Mouse (Mus musculus): ENCODE measurements around the gene Gna15. TPM values are rescaled to one million over a fixed set of nuclear protein-coding genes. Genes with fewer than 3 reads are reported as not detected.

The Gna15 gene
- polyA plus RNA-seq (2011; ENCODE audit: insufficient read length, low read depth, missing spikeins), result 0.83 TPM in 1 of 2 replicates, not detected in the other

DNA sequence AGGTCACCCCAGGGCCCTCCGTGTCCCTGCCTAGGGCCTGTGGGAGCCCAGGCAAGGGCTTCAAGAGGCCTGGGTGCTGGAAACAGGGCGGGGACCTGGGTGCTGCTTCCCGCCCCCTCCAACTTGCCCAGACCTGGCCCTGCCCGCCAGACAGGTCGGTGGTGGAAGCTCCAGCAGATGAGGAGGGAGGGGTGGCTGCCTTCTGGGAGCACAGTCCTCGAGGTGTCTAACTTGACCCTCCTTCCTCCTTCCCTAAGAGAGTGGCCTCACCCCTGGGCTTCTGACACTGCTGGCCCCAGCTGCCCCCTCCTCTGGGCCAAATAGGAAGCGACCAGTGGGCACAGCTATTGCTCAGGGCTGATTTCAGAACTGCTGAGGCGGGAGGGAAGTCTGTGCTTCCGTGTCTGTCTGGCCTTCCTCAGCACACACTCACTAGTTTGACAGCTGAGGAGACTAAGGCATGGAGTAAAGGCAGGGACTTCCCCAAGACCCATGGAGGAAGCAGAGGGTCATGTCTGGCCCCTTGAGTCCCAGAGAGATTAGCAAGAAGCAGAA is at the start of gene Gna15:
Gna15 (minus strand) TSS at position 175 of the 555 bp plus-strand sequence.
- TF ChIP-seq CTCF (IDR thresholded peaks at IDR 0.05; ENCODE audit: borderline replicate concordance, insufficient read depth, low read length) (no peak), POLR2A (IDR thresholded peaks at IDR 0.05; ENCODE audit: low read depth, low read length) (no peak)
- H3K27ac ChIP-seq (ENCODE audit: insufficient read depth, low read length), result no peak within 1 kb of the TSS
- H3K4me3 ChIP-seq (ENCODE audit: insufficient read depth, low read length), result no peak within 1 kb of the TSS
- no peaks in the 10 kb centered on the region for H3K4me1 ChIP-seq (ENCODE audit: control insufficient read depth, insufficient read depth, low read length)

DNA sequence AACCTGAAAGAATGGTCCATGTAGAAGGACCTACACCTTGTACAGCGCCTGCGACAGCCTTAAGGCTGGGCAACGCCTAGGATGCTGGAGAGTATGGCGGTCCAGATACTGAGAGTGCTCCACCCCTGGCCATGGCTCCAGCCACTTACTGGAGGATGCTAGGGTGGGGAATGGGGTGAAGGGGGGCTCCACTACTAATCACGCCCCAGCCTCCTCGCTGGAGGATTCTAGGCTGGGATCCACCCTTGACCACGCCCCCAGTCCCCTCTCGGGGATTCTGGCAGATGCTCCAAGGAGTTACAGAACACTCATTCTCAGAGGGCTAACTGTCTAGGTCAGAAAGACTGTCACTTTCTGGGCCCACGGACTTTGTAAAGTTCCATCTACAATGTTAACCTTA is 49.0 kb upstream of the Gna15 start:
- H3K4me3 ChIP-seq (ENCODE audit: insufficient read depth, low read length), result no peak overlapping the region
- peaks cover 3% of the 10 kb centered on the region; the same call in 1 of the 2 replicates for H3K4me1 ChIP-seq (ENCODE audit: control insufficient read depth, insufficient read depth, low read length)
- TF ChIP-seq CTCF (IDR thresholded peaks at IDR 0.05; ENCODE audit: borderline replicate concordance, insufficient read depth, low read length) (no peak), POLR2A (IDR thresholded peaks at IDR 0.05; ENCODE audit: low read depth, low read length) (no peak)
- H3K27ac ChIP-seq (ENCODE audit: insufficient read depth, low read length), result no peak overlapping the region

DNA sequence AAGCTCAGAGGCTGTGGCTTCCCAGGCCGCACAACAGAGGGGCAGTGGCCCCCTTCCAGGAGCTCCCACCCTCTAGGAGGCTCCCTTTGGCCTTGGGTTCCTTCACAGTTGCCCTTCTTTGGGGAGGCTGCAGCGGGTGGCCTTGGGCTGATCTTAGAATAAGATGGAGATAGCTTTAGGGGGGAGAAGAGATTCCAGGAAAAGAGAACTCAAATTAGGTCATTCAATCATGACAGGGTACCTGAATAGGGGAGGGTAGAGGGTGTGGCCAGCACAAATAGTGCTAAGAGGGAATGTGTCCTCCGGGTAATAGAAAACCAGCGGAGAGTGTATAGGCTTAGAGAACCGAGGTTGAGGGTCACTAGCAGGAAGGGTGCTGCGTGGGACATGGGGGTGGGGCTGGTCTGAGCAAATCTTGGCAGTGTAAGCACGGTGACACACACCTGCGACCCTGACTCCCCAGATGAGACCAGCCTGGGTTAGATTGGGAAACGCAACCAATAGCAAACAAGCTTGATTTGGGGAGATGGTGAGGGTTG is 48.2 kb upstream of the Gna15 start:
- no peak for TF ChIP-seq POLR2A (IDR thresholded peaks at IDR 0.05; ENCODE audit: low read depth, low read length)
- no peak for TF ChIP-seq CTCF (IDR thresholded peaks at IDR 0.05; ENCODE audit: borderline replicate concordance, insufficient read depth, low read length)
- peaks cover 3% of the 10 kb centered on the region; the same call in 1 of the 2 replicates for H3K4me1 ChIP-seq (ENCODE audit: control insufficient read depth, insufficient read depth, low read length)
- H3K4me3 ChIP-seq (ENCODE audit: insufficient read depth, low read length), result peak overlapping the region; percentile 21

DNA sequence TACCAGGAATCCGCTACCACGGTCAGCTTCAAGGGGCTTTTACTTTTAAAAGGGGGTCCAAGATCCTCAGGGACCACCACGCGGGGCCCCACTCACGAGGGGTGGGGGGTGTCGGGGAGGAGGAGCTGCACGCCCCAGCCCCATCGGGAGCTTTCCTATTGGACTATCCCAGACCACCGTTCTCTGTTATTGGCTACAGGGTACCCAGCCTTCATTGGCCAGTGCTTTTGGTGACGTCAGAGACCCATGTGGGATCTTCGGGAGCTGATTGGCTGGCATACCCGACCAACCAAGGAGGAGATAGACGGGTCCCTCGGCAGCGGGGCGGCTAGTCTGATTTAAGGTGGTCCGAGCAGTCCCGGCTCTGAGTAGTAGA is 47.5 kb upstream of the Gna15 start:
- Histone ChIP-seq H3K4me1 (ENCODE audit: control insufficient read depth, insufficient read depth, low read length) (peaks cover 3% of the 10 kb centered on the region; the same call in 1 of the 2 replicates), H3K4me3 (ENCODE audit: insufficient read depth, low read length) (peak overlapping the region; percentile 62), H3K27ac (ENCODE audit: insufficient read depth, low read length) (peak overlapping the region; percentile 78)
- no peak for TF ChIP-seq CTCF (IDR thresholded peaks at IDR 0.05; ENCODE audit: borderline replicate concordance, insufficient read depth, low read length)
- no peak for TF ChIP-seq POLR2A (IDR thresholded peaks at IDR 0.05; ENCODE audit: low read depth, low read length)

More for the DNA sequence above, 48.2 kb upstream of the Gna15 start:
- no peak overlapping the region for H3K27ac ChIP-seq (ENCODE audit: insufficient read depth, low read length)

DNA sequence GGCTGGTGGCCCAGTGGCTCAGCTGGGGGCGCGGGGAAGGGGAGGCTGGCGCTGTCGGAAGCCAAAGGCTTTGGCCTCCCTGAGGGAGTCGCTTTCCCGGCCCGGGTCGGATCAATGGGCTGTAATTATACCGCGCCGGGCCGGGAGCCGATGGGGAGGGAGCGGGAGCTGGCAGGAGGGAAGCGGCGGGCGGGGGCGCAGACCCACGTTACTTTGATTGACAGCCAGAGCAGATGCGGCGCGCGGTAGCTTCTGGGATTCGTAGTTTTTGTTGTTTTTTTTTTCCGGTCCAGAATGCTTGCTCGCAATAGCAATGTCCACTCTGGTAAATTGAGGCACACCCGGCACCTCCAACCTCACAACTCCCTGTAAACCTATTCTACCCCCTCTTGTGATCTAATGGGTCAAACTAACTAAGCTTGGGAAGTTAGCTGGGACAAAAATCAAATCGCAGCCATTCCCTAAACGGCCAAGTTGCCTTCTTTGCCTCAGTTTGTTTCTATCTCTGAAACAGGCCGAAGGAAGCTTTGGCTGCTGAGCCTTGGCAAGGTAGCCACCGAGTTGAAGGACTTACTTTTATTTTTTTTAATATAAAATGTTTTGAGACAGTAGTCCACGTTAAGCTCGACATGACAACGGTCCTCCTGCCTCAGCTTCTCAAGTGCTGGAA is 46.9 kb upstream of the Gna15 start:
- H3K4me1 ChIP-seq (ENCODE audit: control insufficient read depth, insufficient read depth, low read length), result peaks cover 3% of the 10 kb centered on the region; the same call in 1 of the 2 replicates
- H3K4me3 ChIP-seq (ENCODE audit: insufficient read depth, low read length), result peak overlapping the region; percentile 62
- no peak for TF ChIP-seq CTCF (IDR thresholded peaks at IDR 0.05; ENCODE audit: borderline replicate concordance, insufficient read depth, low read length)
- TF ChIP-seq POLR2A (IDR thresholded peaks at IDR 0.05; ENCODE audit: low read depth, low read length), result peak; percentile 26; the same call in 1 of the 2 replicates
- H3K27ac ChIP-seq (ENCODE audit: insufficient read depth, low read length), result peak overlapping the region; percentile 78

DNA sequence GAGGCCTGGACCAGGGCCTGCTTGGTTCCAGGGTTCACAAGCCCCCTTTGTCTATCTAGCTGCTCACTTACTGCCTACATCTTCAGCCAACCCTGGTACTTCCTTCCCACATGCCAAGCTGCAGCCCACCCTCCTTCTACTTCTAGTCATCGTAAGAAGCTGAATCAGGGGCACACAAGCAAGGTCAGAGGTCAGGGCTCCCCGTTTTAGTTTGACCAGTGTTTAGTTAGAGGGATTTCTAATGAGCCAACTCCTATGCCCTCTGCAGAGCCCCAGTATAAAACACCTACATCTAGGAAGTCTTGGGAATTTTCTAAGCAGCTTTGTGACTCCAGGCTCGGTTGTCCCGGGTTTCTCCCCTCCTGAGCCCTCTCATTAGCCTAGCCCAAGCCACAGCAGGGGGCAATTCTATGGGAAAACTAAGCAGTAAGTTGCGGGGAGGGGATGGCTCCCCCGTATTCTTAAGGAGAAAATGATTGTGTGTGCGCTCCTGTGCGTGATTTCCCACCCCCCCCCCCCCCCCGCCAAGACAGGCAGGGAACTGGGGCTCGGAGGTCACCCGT is 46.3 kb upstream of the Gna15 start:
- H3K4me1 ChIP-seq (ENCODE audit: control insufficient read depth, insufficient read depth, low read length), result peaks cover 3% of the 10 kb centered on the region; the same call in 1 of the 2 replicates
- peak overlapping the region; percentile 21; the same call in 1 of the 2 replicates for H3K4me3 ChIP-seq (ENCODE audit: insufficient read depth, low read length)
- no peak overlapping the region for H3K27ac ChIP-seq (ENCODE audit: insufficient read depth, low read length)
- TF ChIP-seq CTCF (IDR thresholded peaks at IDR 0.05; ENCODE audit: borderline replicate concordance, insufficient read depth, low read length) (no peak), POLR2A (IDR thresholded peaks at IDR 0.05; ENCODE audit: low read depth, low read length) (no peak)

DNA sequence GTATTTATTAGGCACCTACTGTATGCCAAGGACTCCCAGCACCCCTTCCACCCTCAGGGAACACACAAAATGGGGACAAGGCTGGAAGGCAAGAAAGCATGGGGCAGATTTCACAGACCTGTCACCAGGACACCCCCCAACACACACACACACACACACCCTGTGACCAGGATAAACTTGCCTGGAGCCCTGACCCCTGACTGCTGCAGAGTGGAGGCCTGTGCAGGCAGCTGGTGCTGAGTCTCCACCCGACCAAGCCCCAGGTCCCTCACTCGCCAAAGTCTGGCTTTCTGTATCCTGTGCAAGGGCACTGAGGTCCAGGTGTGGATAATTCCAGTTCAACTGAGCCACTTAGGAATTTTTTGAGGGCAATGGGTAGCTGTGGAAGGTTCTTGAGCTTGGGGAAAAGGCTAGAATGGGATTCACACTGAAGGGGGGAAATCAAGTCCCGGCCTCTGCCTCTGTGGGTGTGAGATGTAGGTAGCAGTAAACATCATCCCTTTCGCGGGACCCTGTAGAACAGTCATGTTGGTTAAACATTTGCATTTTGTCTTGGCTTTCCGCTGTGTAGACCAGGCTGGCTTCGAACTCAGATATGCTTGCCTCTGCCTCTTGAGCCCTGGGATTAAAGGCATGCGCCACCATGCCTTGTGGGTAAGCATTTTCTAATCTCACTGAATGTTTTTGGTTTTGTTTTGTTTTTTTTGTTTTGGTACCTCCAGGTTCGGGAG is 45.6 kb upstream of the Gna15 start:
- peaks cover 3% of the 10 kb centered on the region; the same call in 1 of the 2 replicates for H3K4me1 ChIP-seq (ENCODE audit: control insufficient read depth, insufficient read depth, low read length)
- H3K4me3 ChIP-seq (ENCODE audit: insufficient read depth, low read length), result no peak overlapping the region
- no peak for TF ChIP-seq POLR2A (IDR thresholded peaks at IDR 0.05; ENCODE audit: low read depth, low read length)
- no peak for TF ChIP-seq CTCF (IDR thresholded peaks at IDR 0.05; ENCODE audit: borderline replicate concordance, insufficient read depth, low read length)
- no peak overlapping the region for H3K27ac ChIP-seq (ENCODE audit: insufficient read depth, low read length)

DNA sequence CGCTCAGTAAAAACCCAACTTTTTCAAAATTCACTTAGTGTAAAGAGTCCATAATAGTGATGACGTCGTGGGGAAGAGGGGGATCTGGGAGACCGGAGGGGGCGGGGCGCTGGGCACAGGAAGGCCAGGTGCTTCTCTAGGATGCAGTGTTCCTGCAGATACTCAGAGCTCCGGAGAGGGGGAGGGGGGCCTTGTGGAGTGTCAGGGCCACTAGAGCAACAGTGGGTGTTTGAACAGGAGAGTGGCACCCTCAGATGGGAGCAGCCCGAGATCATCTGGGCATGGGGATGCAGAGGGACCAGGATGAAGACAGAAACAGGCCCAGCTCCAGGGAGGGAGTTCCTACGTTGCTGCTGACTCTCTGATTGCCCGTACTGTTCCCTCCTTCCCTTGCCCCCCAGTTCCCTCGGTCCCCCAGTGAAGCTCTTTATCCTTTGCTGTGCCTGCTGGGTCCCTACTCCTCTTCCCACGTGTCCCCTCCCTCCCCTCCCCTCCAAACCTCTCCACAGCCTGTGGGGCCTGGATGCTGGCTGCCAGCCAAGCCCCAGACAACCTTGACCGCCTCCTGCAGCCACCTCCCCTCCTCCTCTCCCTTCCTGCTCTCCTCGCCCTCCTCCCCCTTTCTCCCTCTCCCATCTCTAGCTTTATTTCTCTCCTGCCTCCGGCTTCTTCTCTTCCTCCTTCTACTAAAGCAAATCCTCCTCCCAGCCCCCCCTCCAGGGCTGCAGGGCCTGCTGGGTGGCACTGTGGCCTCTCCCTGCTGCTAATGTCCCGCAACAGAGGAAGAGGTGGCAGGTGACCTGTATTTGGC is 44.6 kb upstream of the Gna15 start:
- TF ChIP-seq CTCF (IDR thresholded peaks at IDR 0.05; ENCODE audit: borderline replicate concordance, insufficient read depth, low read length) (no peak), POLR2A (IDR thresholded peaks at IDR 0.05; ENCODE audit: low read depth, low read length) (no peak)
- Histone ChIP-seq H3K27ac (ENCODE audit: insufficient read depth, low read length) (no peak overlapping the region), H3K4me1 (ENCODE audit: control insufficient read depth, insufficient read depth, low read length) (peaks cover 3% of the 10 kb centered on the region; the same call in 1 of the 2 replicates), H3K4me3 (ENCODE audit: insufficient read depth, low read length) (no peak overlapping the region)
